Mouse (Mus musculus): Measurements from ENCODE around the gene Crocc. TPM values are rescaled to one million over a fixed set of nuclear protein-coding genes. Genes with fewer than 3 reads are reported as not detected.

The Crocc gene
- polyA plus RNA-seq, 1 experiment from 2014 or later = 4.8 TPM

DNA sequence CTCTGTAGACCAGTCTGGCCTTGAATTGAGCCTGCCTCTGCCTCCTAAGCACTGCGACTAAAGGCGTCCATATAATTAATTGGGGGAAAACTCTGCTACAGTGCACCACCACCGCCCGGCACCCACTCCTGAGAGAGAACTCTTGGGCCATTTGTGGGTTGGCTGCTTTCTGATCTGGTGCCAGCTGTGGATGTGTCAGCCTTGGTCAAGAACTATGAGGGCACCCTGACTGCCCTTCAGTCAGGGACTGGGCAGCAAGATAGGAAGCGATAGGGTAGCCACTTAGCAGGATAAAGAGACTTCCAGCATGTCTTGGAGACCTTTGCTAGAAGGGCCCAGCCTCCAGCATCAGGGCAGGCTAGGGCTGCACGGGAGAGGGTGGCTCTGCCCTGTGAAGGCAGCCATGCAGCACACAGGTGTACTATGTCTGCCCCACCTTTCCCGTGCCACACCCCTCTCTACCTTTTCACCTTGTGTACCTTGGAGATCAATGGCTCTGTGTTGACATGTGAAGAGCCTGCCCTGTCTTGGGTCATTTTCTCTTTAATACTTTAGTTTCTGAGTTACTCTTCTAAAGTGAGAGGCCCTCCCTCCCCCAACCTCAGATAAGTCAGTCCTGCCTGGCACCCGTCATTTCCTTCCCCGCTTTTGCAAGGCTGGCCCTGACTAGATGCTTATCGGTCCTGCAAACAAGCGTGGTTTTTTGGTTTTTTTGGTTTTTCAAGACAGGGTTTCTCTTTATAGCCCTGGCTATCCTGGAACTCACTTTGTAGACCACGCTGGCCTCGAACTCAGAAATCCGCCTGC is 82.3 kb downstream of the Crocc start:
- Histone ChIP-seq H3K9me3 (ENCODE audit: control insufficient read depth, low read length) (no peaks in the 10 kb centered on the region), H3K4me1 (ENCODE audit: control insufficient read depth, insufficient read depth, low read length) (no peaks in the 10 kb centered on the region), H3K36me3 (ENCODE audit: control insufficient read depth, insufficient read depth, low read length) (peaks cover 52% of the 10 kb centered on the region), H3K4me2 (ENCODE audit: low read depth, low read length) (no peak overlapping the region), H3K9ac (replicated peaks; ENCODE audit: low read depth, low read length) (no peak overlapping the region), H3K27me3 (ENCODE audit: control insufficient read depth, insufficient read depth, low read length) (no peaks in the 10 kb centered on the region), H3K27ac (ENCODE audit: low read depth, low read length) (no peak overlapping the region), H3K4me3 (ENCODE audit: low read depth, low read length) (no peak overlapping the region)
- no peak for ATAC-seq (ENCODE audit: low read depth)
- 95% methylated on average over 14 of the region's 14 CpGs for WGBS

DNA sequence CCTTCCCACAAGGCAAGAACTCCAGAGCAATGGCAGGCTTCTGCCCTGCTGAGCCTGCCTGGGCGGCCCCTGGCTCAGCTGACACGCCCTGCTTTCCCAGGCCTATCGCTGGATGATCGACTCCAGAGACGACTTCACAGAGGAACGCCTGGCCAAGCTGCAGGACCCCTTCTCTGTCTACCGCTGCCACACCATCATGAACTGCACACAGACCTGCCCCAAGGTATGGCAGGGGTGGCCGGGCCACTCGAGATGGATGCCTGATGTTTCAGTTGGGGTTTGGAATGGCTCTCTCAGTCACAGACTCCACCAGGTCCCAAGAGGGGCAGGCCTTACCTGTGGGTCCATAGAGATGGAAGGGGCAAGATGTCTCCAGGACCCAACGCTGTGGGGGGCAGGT is 83.1 kb downstream of the Crocc start:
- Histone ChIP-seq H3K9ac (replicated peaks; ENCODE audit: low read depth, low read length) (no peak overlapping the region), H3K4me1 (ENCODE audit: control insufficient read depth, insufficient read depth, low read length) (no peaks in the 10 kb centered on the region), H3K4me2 (ENCODE audit: low read depth, low read length) (no peak overlapping the region), H3K9me3 (ENCODE audit: control insufficient read depth, low read length) (no peaks in the 10 kb centered on the region), H3K4me3 (ENCODE audit: low read depth, low read length) (no peak overlapping the region), H3K27me3 (ENCODE audit: control insufficient read depth, insufficient read depth, low read length) (no peaks in the 10 kb centered on the region), H3K27ac (ENCODE audit: low read depth, low read length) (no peak overlapping the region), H3K36me3 (ENCODE audit: control insufficient read depth, insufficient read depth, low read length) (peaks cover 60% of the 10 kb centered on the region)
- no peak for ATAC-seq (ENCODE audit: low read depth)
- 88% methylated on average over 10 of the region's 10 CpGs for WGBS

- H3K36me3 ChIP-seq (ENCODE audit: control insufficient read depth, insufficient read depth, low read length) = peaks cover 77% of the 10 kb centered on the region
- H3K4me2 ChIP-seq (ENCODE audit: low read depth, low read length) = no peak overlapping the region
- no peak overlapping the region for H3K27ac ChIP-seq (ENCODE audit: low read depth, low read length)
- no peaks in the 10 kb centered on the region for H3K27me3 ChIP-seq (ENCODE audit: control insufficient read depth, insufficient read depth, low read length)
- no peak for ATAC-seq (ENCODE audit: low read depth)
- H3K9ac ChIP-seq (replicated peaks; ENCODE audit: low read depth, low read length) = no peak overlapping the region
- no peaks in the 10 kb centered on the region for H3K4me1 ChIP-seq (ENCODE audit: control insufficient read depth, insufficient read depth, low read length)
- no peaks in the 10 kb centered on the region for H3K9me3 ChIP-seq (ENCODE audit: control insufficient read depth, low read length)
- no peak overlapping the region for H3K4me3 ChIP-seq (ENCODE audit: low read depth, low read length)
- WGBS = 95% methylated on average over 7 of the region's 7 CpGs
Measured at GRCm38 (mm10) chr4:140975356-140975755, 85.0 kb downstream of the Crocc start.

- H3K4me1 ChIP-seq (ENCODE audit: control insufficient read depth, insufficient read depth, low read length) = no peaks in the 10 kb centered on the region
- H3K9ac ChIP-seq (replicated peaks; ENCODE audit: low read depth, low read length) = no peak overlapping the region
- H3K4me3 ChIP-seq (ENCODE audit: low read depth, low read length) = no peak overlapping the region
- H3K9me3 ChIP-seq (ENCODE audit: control insufficient read depth, low read length) = no peaks in the 10 kb centered on the region
- ATAC-seq (ENCODE audit: low read depth) = no peak
- peaks cover 77% of the 10 kb centered on the region for H3K36me3 ChIP-seq (ENCODE audit: control insufficient read depth, insufficient read depth, low read length)
- H3K27me3 ChIP-seq (ENCODE audit: control insufficient read depth, insufficient read depth, low read length) = no peaks in the 10 kb centered on the region
- WGBS = 93% methylated on average over 6 of the region's 6 CpGs
- H3K4me2 ChIP-seq (ENCODE audit: low read depth, low read length) = no peak overlapping the region
- H3K27ac ChIP-seq (ENCODE audit: low read depth, low read length) = no peak overlapping the region
Measured at GRCm38 (mm10) chr4:140974408-140974807, 85.9 kb downstream of the Crocc start.

DNA sequence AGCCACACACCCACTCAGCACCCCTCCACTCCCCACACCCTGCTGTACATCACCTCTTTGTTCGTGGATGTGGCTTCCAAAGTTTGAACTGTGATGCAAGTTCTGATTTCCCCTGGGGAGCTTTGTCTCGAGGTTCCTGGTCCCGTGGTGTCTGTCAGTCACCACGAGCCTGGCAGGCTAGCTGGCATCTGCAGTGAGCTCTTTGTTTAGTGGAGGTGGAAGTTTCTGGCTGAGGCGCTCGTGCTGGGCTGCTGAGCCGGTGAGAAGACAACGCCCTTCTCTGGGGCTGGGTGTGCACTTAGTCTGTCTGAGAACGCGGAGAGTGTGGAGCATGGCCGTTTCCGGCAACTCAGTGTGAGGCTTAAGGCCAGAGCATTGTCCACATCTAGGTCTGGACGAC is 88.7 kb downstream of the Crocc start:
- no peak for ATAC-seq (ENCODE audit: low read depth)

GRCm38 (mm10) chr4:140967386-140968159 is 92.8 kb downstream of the Crocc start:
- Histone ChIP-seq H3K27ac (ENCODE audit: low read depth, low read length) (no peak overlapping the region), H3K36me3 (ENCODE audit: control insufficient read depth, insufficient read depth, low read length) (peaks cover 40% of the 10 kb centered on the region), H3K4me2 (ENCODE audit: low read depth, low read length) (no peak overlapping the region), H3K4me1 (ENCODE audit: control insufficient read depth, insufficient read depth, low read length) (peaks cover 4% of the 10 kb centered on the region), H3K4me3 (ENCODE audit: low read depth, low read length) (no peak overlapping the region), H3K9me3 (ENCODE audit: control insufficient read depth, low read length) (no peaks in the 10 kb centered on the region), H3K9ac (replicated peaks; ENCODE audit: low read depth, low read length) (no peak overlapping the region), H3K27me3 (ENCODE audit: control insufficient read depth, insufficient read depth, low read length) (no peaks in the 10 kb centered on the region)
- no peak for ATAC-seq (ENCODE audit: low read depth)
- 91% methylated on average over 11 of the region's 11 CpGs for WGBS

More for the DNA sequence above, 88.7 kb downstream of the Crocc start:
- Histone ChIP-seq H3K4me3 (ENCODE audit: low read depth, low read length) (no peak overlapping the region), H3K9ac (replicated peaks; ENCODE audit: low read depth, low read length) (no peak overlapping the region), H3K4me1 (ENCODE audit: control insufficient read depth, insufficient read depth, low read length) (no peaks in the 10 kb centered on the region), H3K27me3 (ENCODE audit: control insufficient read depth, insufficient read depth, low read length) (no peaks in the 10 kb centered on the region), H3K36me3 (ENCODE audit: control insufficient read depth, insufficient read depth, low read length) (peaks cover 73% of the 10 kb centered on the region), H3K9me3 (ENCODE audit: control insufficient read depth, low read length) (no peaks in the 10 kb centered on the region), H3K27ac (ENCODE audit: low read depth, low read length) (no peak overlapping the region), H3K4me2 (ENCODE audit: low read depth, low read length) (no peak overlapping the region)
- 90% methylated on average over 13 of the region's 13 CpGs for WGBS

Other genes with a start within 250 kb of the Crocc start
- not detected in 2 replicates for gene Padi3, start 249.9 kb downstream of the Crocc start, polyA plus RNA-seq (2014; fragmentation: Nextera tagmentation; extraction: Ambion mirVana)
- 0.12 TPM in 1 of 2 replicates, not detected in the other for gene Padi1, start 214.8 kb downstream of the Crocc start, polyA plus RNA-seq (2014; fragmentation: Nextera tagmentation; extraction: Ambion mirVana)
- gene Padi2, start 154.2 kb downstream of the Crocc start, polyA plus RNA-seq (2014; fragmentation: Nextera tagmentation; extraction: Ambion mirVana) = 0.95 and 2.3 TPM in 2 replicates
- 469 and 520 TPM in 2 replicates for gene Sdhb, start 99.3 kb downstream of the Crocc start, polyA plus RNA-seq (2014; fragmentation: Nextera tagmentation; extraction: Ambion mirVana)
- gene Atp13a2, start 73.7 kb downstream of the Crocc start, polyA plus RNA-seq (2014; fragmentation: Nextera tagmentation; extraction: Ambion mirVana) = 155 and 160 TPM in 2 replicates
- 109 and 229 TPM in 2 replicates for gene Mfap2, start 50.1 kb downstream of the Crocc start, polyA plus RNA-seq (2014; fragmentation: Nextera tagmentation; extraction: Ambion mirVana)
- gene Necap2, start 17.8 kb upstream of the Crocc start, polyA plus RNA-seq (2014; fragmentation: Nextera tagmentation; extraction: Ambion mirVana) = 37.0 and 49.9 TPM in 2 replicates
- gene Spata21, start 27.8 kb upstream of the Crocc start, polyA plus RNA-seq (2014; fragmentation: Nextera tagmentation; extraction: Ambion mirVana) = 0.50 and 0.79 TPM in 2 replicates
- 13.2 and 13.7 TPM in 2 replicates for gene Szrd1, start 79.2 kb upstream of the Crocc start, polyA plus RNA-seq (2014; fragmentation: Nextera tagmentation; extraction: Ambion mirVana)
- gene Fbxo42, start 87.4 kb upstream of the Crocc start, polyA plus RNA-seq (2014; fragmentation: Nextera tagmentation; extraction: Ambion mirVana) = 28.3 and 31.7 TPM in 2 replicates
- 8.5 and 9.2 TPM in 2 replicates for gene Rsg1, start 153.4 kb upstream of the Crocc start, polyA plus RNA-seq (2014; fragmentation: Nextera tagmentation; extraction: Ambion mirVana)
- gene Arhgef19, start 178.9 kb upstream of the Crocc start, polyA plus RNA-seq (2014; fragmentation: Nextera tagmentation; extraction: Ambion mirVana) = 0.68 and 1.6 TPM in 2 replicates
- 0.21 and 0.52 TPM in 2 replicates for gene Epha2, start 240.7 kb upstream of the Crocc start, polyA plus RNA-seq (2014; fragmentation: Nextera tagmentation; extraction: Ambion mirVana)

All from neural tube, embryonic 14.5 days (tissue).